Mouse (Mus musculus): ENCODE measurements at regions not wholly inside any gene's neighbourhood (a gene's known extent, or its start where the extent isn't known, plus 50 kb on each side); places are given as distances from the start of the nearest gene placed in this dataset.

GRCm38 (mm10) chr1:177321655-177322306, 63.8 kb upstream of the Akt3 start:
- Histone ChIP-seq H3K27me3 (ENCODE audit: insufficient read depth, low read length) (no peaks in the 10 kb centered on the region), H3K9ac (ENCODE audit: low read depth, low read length) (no peak overlapping the region), H3K4me2 (ENCODE audit: low read length) (no peak overlapping the region), H3K4me3 (replicated peaks; ENCODE audit: low read depth, low read length) (no peak overlapping the region), H3K27ac (no peak overlapping the region), H3K36me3 (ENCODE audit: insufficient read depth, low read length) (no peaks in the 10 kb centered on the region), H3K9me3 (replicated peaks; ENCODE audit: low read length) (no peaks in the 10 kb centered on the region), H3K4me1 (replicated peaks; ENCODE audit: insufficient read depth, low read length) (0 out of 2 replicates have a peak, but pooled peaks cover 5% of the 10 kb centered on the region)
- no peak for TF ChIP-seq CTCF (IDR thresholded peaks at IDR 0.05; ENCODE audit: low read depth)
- no peak for DNase-seq (ENCODE audit: low spot score)
- 0 out of 2 replicates have a peak, but pooled peaks have one; percentile 46 for ATAC-seq (replicated peaks; ENCODE audit: low FRiP score, low read depth)
- WGBS, result 36% methylated on average over 5 of the region's 5 CpGs

GRCm38 (mm10) chr1:177308213-177308872, 50.3 kb upstream of the Akt3 start:
- Histone ChIP-seq H3K4me2 (ENCODE audit: low read length) (no peak overlapping the region), H3K9me3 (replicated peaks; ENCODE audit: low read length) (no peaks in the 10 kb centered on the region), H3K27me3 (ENCODE audit: insufficient read depth, low read length) (no peaks in the 10 kb centered on the region), H3K4me1 (replicated peaks; ENCODE audit: insufficient read depth, low read length) (no peaks in the 10 kb centered on the region), H3K4me3 (replicated peaks; ENCODE audit: low read depth, low read length) (no peak overlapping the region), H3K27ac (no peak overlapping the region), H3K9ac (ENCODE audit: low read depth, low read length) (no peak overlapping the region), H3K36me3 (ENCODE audit: insufficient read depth, low read length) (no peaks in the 10 kb centered on the region)
- 18% methylated on average over 5 of the region's 5 CpGs for WGBS
- DNase-seq (ENCODE audit: low spot score) (peak; percentile 79), ATAC-seq (replicated peaks; ENCODE audit: low FRiP score, low read depth) (no peak)
- no peak for TF ChIP-seq CTCF (IDR thresholded peaks at IDR 0.05; ENCODE audit: low read depth)

Data from kidney, postnatal 0 days (tissue).